Mouse (Mus musculus): Measurements from ENCODE around the gene Ebf4.

GRCm38 (mm10) chr2:130275649-130276048 lies 19.3 kb upstream of the Ebf4 start:
- TF ChIP-seq CTCF (IDR thresholded peaks at IDR 0.05; ENCODE audit: insufficient read depth, low read depth, low read length) (peak; percentile 46; the same call in 1 of the 2 replicates), POLR2A (IDR thresholded peaks at IDR 0.05; ENCODE audit: insufficient read depth, low read depth, low read length) (no peak)
